Mouse (Mus musculus): ENCODE data around the gene H2-Eb1.

The H2-Eb1 gene

DNA sequence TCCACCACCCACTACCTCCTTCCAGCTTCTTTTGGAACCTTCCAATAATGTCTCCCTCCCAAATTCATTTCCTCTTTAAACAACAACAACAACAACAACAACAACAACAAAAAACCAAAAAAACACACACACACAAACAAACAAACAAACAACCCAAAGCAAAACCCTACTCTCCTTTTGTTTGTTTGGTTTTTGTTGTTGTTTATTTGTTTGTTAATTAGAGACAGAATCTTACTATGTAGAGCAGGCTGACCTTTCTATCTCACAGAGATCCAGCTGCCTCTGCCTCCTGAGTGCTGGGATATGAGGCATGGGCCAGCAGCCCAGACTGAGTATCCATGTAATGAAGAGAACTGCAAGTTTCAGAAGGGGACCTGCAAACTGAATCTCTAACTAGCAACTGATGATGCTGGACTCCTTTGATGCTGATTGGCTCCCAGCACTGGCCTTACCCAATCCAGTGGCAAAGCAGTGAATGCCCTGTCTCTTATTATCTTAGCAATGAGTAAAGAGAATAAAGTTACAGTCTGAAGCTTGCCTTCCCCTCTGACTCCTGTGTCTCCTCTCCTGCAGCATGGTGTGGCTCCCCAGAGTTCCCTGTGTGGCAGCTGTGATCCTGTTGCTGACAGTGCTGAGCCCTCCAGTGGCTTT, at the start of gene H2-Eb1:
Gene H2-Eb1 (plus strand): TSS at position 488 of the 651 bp plus-strand sequence.
- ATAC-seq (ENCODE audit: low TSS enrichment): peak; percentile 95

DNA sequence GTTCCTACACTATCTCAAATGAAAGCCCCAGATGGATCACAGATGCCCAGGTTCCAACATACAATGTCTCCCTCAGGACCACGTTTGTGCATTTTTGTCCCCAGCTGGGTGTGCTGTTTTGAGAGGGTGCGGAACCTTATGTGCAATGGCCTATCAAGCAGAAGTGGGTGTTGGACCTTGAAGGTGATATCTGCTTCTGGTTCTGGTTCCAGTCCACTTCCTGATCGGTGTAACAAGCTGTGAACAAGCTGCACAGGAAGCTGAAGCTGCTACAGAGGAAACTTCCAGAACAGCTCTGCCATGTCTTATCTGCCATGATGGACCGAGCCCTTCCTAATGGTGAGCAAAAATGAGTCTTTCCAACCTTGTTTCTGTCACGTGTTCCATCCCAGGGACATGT, 49.2 kb upstream of the H2-Eb1 start:
- ATAC-seq (ENCODE audit: low TSS enrichment): no peak

DNA sequence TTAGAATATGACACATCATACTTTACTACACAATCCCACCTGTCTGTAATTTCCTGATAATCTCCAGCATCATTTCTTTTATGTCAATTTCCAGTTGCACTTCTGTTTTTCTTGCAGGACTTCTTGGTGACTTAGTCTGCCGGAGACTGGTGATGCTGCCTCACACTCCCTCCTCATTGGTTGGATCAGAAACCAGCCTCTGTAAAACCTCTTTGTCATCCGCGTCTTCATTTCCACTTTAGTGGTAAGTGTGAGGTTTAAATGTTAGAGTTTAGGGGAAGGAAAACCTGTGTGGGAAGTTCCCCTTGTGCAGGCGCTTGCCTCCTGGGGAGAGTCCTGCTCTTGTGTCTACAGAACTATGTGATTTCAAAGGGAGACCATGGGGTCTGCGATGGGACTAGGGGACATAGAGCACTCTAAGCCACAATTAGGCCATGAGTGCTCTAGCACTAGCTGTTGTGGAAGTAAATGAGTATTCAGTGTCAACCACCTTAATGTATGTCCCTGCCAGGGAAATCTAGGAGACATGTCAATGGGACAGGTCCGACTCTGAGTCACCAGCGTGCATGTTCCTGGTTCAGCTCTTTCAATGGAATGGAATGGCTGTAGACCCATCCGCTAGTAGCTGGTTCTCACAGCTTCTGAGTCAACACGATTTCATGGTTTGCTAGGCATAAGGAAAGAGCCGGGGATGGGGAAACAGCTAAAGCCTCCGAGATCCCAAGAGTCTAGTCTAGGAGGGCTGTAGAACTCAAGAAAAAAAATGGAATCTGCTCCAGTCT, 47.9 kb upstream of the H2-Eb1 start, which contains the start of gene H2-Ab1:
Gene H2-Ab1 (plus strand): TSS at position 96 of the 782 bp plus-strand sequence.
- peak; percentile 80 for ATAC-seq (ENCODE audit: low TSS enrichment)

DNA sequence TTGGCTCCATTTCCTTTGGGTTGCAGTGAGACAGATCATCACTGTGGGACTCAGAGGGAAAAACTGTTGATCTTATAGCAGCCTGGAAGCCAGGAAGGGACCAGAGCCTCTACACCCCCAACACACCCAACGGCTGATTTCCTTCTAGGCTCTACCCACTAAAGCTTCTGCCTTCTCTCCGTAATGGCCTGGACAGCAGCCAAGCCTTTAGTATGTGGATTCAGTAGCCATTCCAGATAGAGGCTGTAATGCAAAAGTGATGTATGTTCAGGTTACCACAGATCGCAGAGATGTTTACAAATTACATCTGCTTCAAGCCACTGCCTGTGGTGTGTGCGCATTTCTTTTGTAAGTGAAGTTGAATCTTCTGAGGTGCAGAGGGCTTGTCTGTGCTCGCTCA, 45.1 kb upstream of the H2-Eb1 start:
- no peak for ATAC-seq (ENCODE audit: low TSS enrichment)

DNA sequence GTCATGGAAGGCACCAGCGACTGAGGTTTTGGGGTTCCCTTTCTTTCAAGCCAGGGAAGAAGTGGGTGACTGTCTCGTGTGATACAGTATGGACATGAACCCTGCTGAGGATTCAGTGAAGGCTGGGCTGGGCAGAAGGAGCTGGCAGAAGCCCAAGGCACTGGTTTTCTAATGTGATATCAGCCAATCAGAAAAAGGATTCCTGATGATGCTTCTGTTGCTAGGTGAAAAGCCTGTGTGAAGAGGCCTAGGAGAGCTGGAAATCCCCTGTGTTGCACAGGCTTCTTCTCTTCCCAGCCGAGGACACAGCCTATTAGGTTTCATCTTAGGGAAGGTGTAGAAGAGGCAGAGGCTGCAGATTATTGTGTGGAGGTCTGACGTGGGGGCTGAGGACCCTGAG, 44.2 kb upstream of the H2-Eb1 start:
- peak; percentile 56; the same call in 1 of the 2 replicates for ATAC-seq (ENCODE audit: low TSS enrichment)

DNA sequence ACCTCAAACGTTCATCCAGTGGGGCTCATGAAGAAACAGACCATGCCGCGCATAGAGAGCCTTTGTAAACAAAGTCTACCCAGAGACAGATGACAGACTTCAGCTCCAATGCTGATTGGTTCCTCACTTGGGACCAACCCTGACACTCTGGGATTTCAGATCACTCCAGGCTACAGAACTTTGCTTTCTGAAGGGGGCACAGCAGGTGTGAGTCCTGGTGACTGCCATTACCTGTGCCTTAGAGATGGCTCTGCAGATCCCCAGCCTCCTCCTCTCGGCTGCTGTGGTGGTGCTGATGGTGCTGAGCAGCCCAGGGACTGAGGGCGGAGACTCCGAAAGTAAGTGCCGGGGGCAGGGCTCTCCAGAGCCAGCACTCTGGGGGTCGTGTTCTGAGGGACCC, 42.6 kb upstream of the H2-Eb1 start:
- ATAC-seq (ENCODE audit: low TSS enrichment): peak; percentile 98

DNA sequence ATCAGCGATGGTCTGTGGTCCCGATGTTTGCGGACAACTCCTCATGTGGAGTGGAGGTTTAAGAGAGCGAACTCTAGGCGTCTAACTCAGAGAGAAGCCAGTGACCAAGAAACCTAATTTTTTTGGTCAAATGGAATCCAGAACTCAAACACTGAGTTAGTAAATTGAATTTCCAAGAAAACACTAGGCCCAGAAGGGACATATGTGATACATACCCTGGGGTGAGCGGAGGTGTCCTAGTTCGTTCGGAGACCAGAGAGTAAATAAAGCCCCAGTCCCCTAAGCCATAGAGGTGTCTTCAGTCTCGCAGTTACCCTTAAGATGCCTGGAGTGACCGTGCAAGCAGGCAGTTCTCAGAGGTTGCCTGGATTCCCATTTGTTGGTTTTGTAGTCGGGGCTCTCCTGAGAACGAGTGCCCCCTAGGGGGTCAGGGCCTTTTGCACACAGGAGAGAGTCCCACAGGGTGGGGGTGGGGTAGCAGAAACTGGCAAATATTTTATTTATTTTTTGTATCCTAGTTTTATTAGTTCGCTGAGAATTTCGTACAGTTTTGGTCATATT, 41.8 kb upstream of the H2-Eb1 start:
- no peak for ATAC-seq (ENCODE audit: low TSS enrichment)

DNA sequence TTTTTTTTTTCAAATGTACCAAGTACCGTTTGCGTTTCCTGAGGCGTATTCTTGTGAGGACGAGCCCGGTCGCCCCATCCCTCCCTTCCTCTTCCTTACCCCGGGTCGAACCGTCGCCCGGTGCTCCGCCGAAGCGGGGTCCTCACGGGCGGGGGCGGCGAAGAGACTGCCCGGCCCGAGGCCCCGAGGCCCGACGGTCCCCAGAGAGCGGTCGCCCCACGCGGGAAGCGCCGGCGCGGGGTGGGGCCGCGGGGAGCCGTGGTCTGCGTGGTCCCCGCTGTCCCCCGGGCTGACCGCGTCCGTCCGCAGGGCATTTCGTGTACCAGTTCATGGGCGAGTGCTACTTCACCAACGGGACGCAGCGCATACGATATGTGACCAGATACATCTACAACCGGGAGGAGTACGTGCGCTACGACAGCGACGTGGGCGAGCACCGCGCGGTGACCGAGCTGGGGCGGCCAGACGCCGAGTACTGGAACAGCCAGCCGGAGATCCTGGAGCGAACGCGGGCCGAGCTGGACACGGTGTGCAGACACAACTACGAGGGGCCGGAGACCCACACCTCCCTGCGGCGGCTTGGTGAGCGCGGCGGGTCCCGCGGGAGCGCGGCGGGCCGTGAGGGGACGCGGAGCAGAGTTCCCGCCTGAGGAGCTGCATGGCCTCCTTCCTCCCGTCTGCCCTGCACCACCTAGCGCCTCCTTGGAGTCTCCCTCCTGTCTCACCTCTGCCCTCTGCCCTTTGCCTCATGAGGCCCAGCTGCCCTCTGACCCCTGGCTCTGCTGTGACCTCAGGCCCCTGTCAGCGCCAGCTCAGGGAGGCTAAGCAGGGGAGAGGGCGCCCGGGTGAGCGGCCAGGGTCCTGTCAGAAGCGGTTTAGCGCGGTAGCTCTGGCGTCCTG, 41.0 kb upstream of the H2-Eb1 start:
- ATAC-seq (ENCODE audit: low TSS enrichment): no peak

DNA sequence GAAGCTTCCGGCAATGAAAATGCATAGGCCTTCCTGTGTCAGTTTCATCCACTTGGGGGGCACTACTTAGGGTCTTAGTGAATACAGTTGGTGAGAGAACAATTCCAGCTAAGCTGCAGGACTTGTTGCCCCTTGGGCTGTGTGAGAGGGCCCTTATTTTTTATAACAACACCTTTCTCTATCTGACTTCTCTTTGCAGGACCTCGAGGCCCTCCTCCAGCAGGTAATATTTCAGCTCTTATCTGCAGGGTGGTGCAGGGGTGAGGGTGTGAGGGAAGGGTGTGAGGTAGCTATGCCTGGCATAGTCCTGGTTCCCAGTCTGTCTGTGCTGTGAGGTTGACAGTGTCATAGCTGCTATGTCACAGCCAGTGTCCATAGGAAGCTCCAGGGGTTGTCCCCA, 37.4 kb upstream of the H2-Eb1 start:
- no peak for ATAC-seq (ENCODE audit: low TSS enrichment)

DNA sequence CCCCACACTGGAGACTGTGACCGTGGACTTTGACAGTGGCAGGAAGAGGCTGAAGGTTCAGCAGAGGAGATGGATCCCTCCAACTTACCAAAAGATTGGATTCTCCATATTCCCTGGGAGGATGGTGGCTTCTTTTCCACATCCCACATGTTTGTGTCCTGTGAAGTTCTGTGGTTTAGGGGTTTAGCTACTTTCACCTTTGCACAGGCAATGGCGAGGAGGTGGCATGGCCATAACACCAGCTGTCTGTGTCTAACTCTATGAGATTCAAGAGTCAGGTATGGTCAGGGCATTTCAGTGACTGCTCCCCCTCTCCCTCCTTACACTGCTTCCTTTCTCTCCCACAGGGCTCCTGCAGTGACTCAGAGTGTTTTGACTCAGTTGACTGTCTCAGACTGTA, 36.9 kb upstream of the H2-Eb1 start:
- ATAC-seq (ENCODE audit: low TSS enrichment): no peak

DNA sequence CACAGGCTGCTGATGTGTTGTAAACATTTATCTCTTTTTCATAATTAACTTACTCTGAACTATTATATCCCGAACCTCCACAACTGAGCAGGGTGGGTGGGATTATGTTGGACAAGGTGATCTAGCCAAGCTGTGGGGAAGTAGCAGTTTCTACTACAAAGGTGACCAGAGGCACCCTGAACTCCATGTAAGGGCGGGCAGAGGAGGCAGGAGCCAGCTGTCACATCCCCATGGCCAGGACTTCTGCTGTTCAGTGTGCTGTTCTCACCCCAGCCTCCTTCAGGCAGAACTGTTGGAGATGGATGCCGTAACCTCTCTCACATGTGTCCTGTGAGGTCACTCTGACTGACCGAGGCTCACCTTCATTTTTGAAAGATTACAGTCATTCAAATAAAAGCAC, 35.9 kb upstream of the H2-Eb1 start:
- ATAC-seq (ENCODE audit: low TSS enrichment): no peak

DNA sequence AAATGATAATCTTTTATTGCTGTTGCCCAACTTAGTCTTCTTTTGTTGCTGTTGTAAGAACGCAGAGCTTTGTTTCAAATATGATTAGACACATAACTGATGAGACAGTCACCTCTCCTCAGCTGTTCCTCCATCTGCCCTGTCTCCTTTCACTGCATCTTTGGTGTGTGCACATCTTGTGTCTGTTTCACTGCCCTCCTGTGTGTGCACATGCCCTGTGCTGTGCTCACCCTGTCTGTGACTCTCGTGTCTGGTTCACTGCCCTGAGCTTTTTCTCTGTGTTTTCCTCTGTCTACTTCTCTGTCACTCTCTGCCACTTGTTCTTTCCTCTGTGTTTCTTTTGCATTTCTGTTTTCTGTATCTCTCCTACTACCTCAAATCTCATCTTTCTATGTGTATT, 35.4 kb upstream of the H2-Eb1 start:
- ATAC-seq (ENCODE audit: low TSS enrichment): no peak

DNA sequence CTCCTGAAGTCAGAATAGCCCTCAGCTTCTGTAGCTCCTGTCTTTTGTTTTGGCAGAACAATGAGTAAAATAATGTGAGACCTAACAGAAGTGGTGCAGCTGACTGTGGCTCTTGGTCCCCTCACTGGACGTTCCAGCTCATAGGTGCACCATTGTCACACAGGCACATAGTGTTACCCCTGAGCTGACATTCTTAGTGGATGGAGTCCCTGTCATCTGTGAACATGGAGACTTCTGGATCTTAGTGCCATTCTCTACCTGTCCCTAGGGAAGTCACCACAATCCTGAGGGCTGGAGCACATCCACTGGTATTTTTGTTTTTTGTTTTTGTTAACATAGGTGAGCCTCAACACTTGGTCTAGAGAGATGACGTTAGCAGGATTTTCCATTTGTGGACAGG, 34.7 kb upstream of the H2-Eb1 start:
- no peak for ATAC-seq (ENCODE audit: low TSS enrichment)

DNA sequence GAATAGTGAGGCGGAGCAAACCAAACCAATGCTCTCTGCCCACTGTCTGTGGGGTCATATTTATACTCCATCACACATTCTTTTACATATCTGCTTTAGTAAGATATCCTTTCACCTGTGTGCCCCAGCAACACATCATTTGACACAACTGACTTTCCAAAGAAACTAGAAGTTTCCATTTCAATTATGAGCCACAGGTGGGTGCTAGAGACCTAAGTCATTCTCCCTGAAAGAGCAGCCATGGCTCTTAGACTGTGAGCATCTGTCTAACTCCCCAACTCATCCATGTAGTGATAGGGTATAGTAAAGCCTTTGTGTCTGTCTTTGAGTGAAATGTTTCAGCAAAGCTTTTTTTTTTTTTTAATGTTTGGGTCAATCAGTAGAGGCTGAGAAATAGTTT, 33.6 kb upstream of the H2-Eb1 start:
- ATAC-seq (ENCODE audit: low TSS enrichment): no peak

DNA sequence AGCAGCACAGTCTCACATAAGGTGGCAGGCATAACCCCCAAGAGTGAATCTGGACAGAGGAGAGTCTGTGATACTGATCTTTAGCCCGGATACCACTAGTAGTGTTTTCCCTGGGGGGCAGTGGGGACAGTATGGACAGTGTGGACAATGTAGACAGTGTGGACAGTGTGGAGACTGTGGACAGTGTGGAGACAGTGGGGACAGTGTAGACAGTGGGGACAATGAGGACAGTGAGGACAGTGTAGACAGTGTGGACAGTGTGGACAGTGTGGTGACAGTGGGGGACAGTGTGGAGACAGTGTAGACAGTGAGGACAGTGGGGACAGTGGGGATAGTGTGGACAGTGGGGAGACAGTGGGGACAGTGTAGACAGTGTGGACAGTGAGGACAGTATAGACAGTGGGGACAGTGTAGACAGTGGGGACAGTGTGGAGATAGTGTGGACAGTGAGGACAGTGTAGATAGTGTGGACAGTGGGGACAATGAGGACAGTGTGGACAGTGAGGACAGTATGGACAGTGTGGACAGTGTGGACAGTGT, 25.1 kb upstream of the H2-Eb1 start:
- ATAC-seq (ENCODE audit: low TSS enrichment): no peak

DNA sequence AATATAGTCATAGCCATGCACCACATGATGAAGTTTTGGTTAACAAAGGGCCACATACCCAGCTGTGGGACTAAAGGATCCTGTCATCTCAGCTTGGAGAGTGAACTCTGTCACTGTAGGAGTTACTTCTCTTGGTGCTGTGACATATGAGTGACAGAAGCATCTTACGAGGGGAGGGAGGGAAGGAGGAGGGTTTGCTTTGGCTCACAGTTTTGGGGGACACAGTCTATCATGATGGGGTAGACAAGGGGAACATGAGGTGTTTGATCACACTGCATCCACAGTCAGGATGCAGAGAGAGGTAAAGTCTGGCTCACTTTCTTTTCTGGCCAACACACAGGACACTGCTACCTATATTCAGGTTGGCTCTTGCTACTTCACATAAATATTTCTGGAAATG, 23.8 kb upstream of the H2-Eb1 start:
- no peak for ATAC-seq (ENCODE audit: low TSS enrichment)

DNA sequence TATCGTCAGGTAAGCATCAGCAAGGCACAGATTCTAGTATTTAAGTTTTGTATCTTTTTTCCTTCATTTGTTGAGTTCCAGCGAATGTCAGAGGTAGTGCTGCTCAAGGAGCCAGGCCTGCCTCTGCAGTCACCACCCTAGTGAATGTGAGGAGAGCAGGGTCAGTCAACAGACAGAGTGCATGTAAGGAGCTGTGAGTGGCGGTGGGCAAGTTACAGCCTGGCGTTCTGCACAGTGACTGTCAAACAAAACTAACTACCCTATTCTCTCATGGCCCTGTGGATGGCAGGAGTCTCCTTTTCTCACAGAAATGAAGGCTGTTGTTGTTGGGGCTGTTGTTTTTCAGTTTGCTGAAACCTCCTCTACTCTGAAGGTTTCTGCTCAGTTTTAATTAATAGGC, 20.3 kb upstream of the H2-Eb1 start:
- no peak for ATAC-seq (ENCODE audit: low TSS enrichment)

DNA sequence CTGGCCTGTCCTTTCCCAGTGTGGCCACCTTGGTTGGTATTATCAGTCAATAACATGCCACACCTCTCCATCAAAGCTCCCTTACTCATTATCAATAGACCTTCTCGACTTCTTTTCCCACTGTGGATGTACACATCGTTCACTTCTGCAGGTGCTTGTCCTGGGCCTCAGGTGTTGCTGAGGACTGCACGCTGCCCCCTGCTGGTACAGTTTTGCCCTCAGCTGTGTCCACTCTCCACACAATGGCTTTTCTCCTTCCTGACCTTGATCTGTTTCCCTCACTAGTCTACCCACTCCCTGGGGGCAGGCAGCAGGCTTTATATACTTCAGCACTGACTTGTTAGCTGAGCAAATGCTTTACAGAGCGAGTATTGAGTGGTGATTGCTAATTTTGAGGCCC, 19.8 kb upstream of the H2-Eb1 start:
- no peak for ATAC-seq (ENCODE audit: low TSS enrichment)

DNA sequence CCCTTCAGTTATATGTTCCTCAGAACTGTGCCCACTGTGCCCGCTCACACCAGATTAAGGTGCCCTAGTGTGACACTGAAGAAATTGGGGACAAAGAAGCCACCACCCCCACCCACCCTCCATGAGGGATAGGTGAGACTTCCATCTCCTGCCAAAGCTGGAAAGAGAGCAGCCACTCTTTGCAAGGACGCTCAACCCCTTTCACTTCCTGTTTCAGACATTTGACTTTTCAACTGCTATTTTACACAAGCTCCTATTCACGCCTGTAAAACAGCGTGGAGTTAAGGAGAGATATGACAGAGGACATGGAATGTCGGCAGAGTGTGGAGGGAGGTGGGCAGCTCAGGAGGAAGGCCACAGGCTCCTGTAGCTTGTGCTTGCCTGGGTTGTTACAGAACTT, 19.2 kb upstream of the H2-Eb1 start:
- ATAC-seq (ENCODE audit: low TSS enrichment): no peak

DNA sequence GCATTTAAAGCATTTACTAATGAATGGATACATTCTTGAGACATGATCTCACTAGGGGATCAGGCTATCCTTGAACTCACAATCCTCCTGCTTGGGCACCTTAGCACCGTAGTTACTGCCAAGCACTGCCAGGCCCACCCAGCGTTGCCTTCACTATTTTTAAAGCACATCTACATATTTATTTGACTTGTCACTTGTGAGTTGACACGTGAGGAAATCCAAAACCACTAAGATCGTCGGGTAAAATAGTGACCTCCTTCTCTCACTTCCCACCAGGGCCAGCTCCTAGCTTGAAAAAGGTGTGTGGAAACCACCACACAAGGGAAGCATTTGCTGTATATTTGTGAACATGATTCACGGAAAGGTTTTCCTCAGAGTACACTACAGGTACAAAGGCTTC, 18.7 kb upstream of the H2-Eb1 start:
- ATAC-seq (ENCODE audit: low TSS enrichment): no peak

DNA sequence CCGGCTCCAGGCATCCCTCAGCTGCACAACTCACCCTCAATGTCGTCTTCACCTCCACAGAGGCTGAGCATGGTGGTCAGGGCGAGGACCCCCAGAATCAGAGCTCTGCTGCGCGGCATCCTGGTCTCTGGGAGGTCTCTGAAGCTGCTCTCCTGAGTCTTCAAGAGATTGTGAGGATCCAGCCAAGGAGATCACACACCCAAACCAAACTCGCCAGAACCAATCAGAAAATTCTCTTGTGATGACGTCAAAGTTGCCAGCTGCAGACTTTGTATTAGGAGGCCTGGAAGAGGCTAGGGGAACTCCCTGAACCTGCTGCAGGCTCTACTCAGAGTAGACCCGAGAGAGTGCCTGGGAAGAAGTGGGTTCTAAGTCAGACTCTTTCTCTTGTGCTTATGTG, 18.0 kb upstream of the H2-Eb1 start, which contains the start of gene H2-Aa:
Gene H2-Aa (minus strand): TSS at position 176 of the 400 bp plus-strand sequence.
- peak; percentile 88 for ATAC-seq (ENCODE audit: low TSS enrichment)

DNA sequence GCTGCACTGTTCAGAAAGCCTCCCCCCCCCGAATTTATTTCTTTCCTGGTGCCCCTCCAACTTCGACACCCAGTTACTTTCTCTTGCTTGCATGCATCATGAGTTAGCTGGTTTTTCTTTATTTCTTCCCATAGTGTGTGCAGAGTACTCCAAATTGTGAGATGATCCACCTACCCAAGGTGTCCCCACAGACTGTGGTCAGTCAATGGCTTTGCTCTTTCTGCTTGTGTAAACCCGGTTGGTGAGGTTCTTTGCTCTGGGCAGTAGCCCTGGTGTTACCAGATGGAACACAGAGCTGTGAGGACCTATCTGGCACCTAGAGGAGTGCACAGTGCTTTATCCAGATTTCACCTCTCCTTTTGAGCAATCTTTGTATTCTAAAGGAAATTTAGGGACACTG, 17.5 kb upstream of the H2-Eb1 start:
- ATAC-seq (ENCODE audit: low TSS enrichment): no peak

Data from frontal cortex, adult (tissue).